Mouse (Mus musculus): ENCODE measurements at regions not wholly inside any gene's neighbourhood (a gene's known extent, or its start where the extent isn't known, plus 50 kb on each side); places are given as distances from the start of the nearest gene placed in this dataset.

DNA sequence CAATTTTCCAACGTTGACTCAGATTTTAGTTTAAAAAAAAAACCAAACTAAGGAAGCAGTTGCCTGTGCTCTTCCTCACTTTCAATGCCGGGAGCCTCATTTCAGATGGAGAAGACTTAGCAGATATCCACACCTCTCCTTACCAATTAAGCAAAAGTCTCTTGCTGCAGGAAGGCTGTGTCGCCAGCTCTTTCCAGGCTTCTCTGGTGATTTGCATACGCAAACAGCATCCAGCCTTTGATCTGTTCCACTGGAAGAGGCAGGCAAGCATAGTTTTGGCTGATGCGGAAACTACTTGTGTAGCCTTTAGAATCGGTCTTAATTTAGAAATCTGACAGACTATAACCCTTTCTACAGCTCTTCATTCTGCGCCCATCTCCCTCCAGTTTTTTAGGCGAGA, 108.5 kb downstream of the Cavin4 start:
- peak overlapping the region; percentile 81 for H3K27ac ChIP-seq
- no peak overlapping the region for H3K4me2 ChIP-seq
- no peaks in the 10 kb centered on the region for H3K36me3 ChIP-seq
- H3K4me1 ChIP-seq (replicated peaks): peaks cover 11% of the 10 kb centered on the region
- no peak overlapping the region for H3K9ac ChIP-seq
- no peak for ATAC-seq (ENCODE audit: low FRiP score)
- 66% methylated on average over 8 of the region's 8 CpGs for WGBS
- no peak overlapping the region for H3K4me3 ChIP-seq
- no peaks in the 10 kb centered on the region for H3K27me3 ChIP-seq
- no peaks in the 10 kb centered on the region for H3K9me3 ChIP-seq

DNA sequence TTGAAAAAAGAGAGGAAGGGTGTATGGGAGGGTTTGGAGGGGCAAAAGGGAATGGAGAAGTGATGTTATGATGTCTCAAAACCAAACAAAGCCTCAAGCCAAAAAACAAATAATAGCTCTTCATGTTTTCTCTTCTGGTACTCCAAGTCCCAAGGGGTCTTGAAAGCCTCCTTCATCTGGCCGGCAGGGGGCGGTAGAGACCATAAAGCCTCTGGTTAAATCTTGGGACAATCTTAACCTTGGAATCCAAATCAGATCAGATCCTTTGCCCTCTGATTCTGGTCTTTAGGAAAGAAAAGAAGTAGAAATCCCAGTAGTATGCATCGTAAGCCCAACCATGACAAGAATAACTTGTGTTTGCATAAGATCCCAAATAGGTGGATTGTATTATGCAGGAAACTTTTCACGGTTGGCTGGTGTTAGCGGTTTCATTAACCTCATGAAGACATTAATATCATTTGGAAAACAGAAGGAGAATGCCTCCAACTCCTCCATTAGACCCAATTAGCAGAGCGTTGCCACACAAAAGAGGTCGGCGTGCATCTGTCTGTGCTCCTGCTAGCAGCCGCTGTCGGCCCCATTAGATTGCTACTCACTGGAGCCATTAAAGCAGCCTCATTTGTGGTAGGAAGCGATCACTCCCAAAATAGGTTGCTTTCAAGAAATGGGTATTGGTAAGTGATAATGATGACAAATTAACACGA, 116.0 kb downstream of the Cavin4 start:
- Histone ChIP-seq H3K4me3 (no peak overlapping the region), H3K9ac (no peak overlapping the region), H3K4me1 (replicated peaks) (peaks cover 10% of the 10 kb centered on the region), H3K4me2 (0 out of 2 replicates have a peak overlapping the region, but pooled peaks have one; percentile 8), H3K36me3 (no peaks in the 10 kb centered on the region), H3K27me3 (no peaks in the 10 kb centered on the region), H3K27ac (peak overlapping the region; percentile 66), H3K9me3 (no peaks in the 10 kb centered on the region)
- ATAC-seq (ENCODE audit: low FRiP score): peak; percentile 81
- 42% methylated on average over 12 of the region's 12 CpGs for WGBS

DNA sequence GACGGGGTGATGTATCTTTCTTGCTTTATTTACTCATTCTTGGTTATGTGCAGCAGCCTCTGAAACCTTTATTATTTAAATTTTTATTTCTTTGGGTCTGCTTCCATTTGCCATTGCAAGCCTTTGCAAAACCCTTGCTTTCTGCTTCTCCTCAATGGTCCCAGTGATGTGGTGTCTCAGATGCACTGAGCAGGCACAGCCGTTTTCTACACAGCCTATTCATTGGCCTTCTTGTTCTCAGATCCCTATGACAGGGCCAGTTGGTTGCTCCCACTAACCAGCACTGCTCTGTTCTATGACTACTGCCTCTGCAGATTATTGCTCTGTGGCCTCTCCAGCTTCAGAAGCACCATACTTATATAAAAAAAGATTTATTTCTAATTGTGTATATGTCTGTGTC, 116.6 kb downstream of the Cavin4 start:
- WGBS: 67% methylated on average over 2 of the region's 2 CpGs
- H3K9me3 ChIP-seq: no peaks in the 10 kb centered on the region
- no peaks in the 10 kb centered on the region for H3K27me3 ChIP-seq
- H3K4me2 ChIP-seq: 0 out of 2 replicates have a peak overlapping the region, but pooled peaks have one; percentile 8
- peak; percentile 67 for ATAC-seq (ENCODE audit: low FRiP score)
- no peak overlapping the region for H3K9ac ChIP-seq
- H3K36me3 ChIP-seq: no peaks in the 10 kb centered on the region
- no peak overlapping the region for H3K4me3 ChIP-seq
- H3K27ac ChIP-seq: peak overlapping the region; percentile 66
- peaks cover 10% of the 10 kb centered on the region for H3K4me1 ChIP-seq (replicated peaks)

DNA sequence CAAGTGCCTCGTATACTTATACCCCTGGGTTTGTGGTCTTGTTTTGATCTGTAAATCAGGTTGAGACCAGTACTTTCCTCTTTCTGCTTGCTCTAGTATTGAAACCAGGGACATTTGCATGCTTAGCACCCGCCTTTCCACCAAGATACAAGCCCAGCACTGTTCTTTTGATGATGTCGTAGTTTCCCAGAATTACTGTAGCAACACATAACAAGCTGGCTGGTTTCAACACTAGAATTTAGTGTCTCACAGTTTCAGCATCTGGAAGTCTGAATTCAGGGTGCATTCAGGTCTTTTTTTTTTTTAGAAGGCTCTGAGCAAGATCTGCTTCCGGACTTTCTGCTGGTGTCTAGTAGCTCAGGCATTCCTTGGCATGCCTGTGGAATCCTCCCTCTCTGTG, 117.8 kb downstream of the Cavin4 start:
- Histone ChIP-seq H3K9ac (no peak overlapping the region), H3K36me3 (no peaks in the 10 kb centered on the region), H3K4me3 (no peak overlapping the region), H3K9me3 (no peaks in the 10 kb centered on the region), H3K4me1 (replicated peaks) (peaks cover 10% of the 10 kb centered on the region), H3K4me2 (no peak overlapping the region), H3K27me3 (no peaks in the 10 kb centered on the region), H3K27ac (no peak overlapping the region)
- no peak for ATAC-seq (ENCODE audit: low FRiP score)
- 81% methylated on average over 4 of the region's 4 CpGs for WGBS

DNA sequence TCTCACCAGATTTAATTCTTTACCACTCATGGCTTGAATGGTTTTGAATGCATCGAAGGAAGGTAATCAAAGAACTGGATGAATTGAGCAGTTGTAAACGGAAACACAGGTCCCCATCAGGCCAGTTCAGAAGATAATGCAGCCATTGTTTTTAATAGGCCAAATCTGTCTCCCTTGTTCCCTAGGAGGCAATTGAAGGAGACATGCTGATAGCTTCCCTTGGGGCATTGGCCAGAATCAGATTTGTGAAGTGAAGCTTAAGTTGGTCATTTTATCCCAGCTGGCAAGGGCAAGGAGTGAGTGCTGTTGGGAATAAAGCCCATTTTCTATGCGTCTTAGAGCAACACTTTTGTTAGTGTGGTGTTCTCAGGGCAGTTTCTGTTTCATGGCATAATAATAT, 119.4 kb downstream of the Cavin4 start:
- Histone ChIP-seq H3K36me3 (no peaks in the 10 kb centered on the region), H3K4me3 (no peak overlapping the region), H3K27me3 (no peaks in the 10 kb centered on the region), H3K4me1 (replicated peaks) (peaks cover 10% of the 10 kb centered on the region), H3K9ac (no peak overlapping the region), H3K27ac (peak overlapping the region; percentile 12; the same call in 1 of the 2 replicates), H3K4me2 (no peak overlapping the region), H3K9me3 (no peaks in the 10 kb centered on the region)
- 29% methylated on average over 3 of the region's 3 CpGs for WGBS
- ATAC-seq (ENCODE audit: low FRiP score): no peak

DNA sequence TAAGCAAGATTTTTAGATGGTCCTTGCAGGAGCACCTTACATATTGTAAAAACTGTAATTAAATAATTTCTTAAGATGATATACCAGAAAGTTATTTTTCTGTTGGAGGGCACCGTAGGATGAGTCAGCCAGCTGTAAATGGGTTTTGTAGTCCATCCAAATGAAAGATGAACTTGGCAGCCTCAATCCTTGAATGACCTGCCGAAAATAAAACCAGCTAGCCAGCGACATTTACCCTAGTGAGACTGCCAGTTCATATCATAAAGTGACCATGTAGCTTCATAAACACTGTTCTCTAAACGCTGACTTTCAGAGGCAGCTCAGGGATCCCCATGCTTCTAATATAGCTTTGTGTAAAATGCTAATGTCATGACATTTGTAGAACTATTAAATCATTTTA, 127.8 kb downstream of the Cavin4 start:
- H3K9me3 ChIP-seq: no peaks in the 10 kb centered on the region
- ATAC-seq (ENCODE audit: low FRiP score): no peak
- H3K9ac ChIP-seq: no peak overlapping the region
- no peaks in the 10 kb centered on the region for H3K27me3 ChIP-seq
- H3K4me3 ChIP-seq: no peak overlapping the region
- H3K4me1 ChIP-seq (replicated peaks): no peaks in the 10 kb centered on the region
- no peaks in the 10 kb centered on the region for H3K36me3 ChIP-seq
- 92% methylated on average over 4 of the region's 4 CpGs for WGBS
- H3K27ac ChIP-seq: no peak overlapping the region
- no peak overlapping the region for H3K4me2 ChIP-seq

DNA sequence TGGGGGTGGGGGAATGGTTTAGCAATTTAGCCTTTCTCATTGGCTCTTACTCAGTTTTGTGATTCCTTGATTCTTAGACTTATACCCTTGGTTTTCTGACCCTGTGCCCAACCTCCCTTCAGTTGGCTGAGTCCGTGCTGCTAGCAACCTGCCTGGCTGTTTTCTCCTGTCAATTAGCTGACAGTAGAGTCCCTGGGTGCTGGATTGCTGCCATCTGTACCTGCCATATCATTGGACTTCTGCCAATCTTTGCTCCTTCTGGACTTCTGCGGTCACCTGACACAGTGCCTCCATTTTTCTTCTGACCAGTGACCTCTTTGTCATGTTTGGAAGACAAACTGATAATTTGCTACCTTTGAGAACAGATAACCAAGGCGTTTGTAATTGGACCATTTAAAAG, 140.5 kb downstream of the Cavin4 start:
- Histone ChIP-seq H3K4me1 (replicated peaks) (peaks cover 9% of the 10 kb centered on the region), H3K9ac (no peak overlapping the region), H3K36me3 (no peaks in the 10 kb centered on the region), H3K27me3 (no peaks in the 10 kb centered on the region), H3K27ac (no peak overlapping the region), H3K9me3 (no peaks in the 10 kb centered on the region), H3K4me3 (no peak overlapping the region), H3K4me2 (no peak overlapping the region)
- WGBS: 57% methylated on average over 3 of the region's 3 CpGs
- no peak for ATAC-seq (ENCODE audit: low FRiP score)

DNA sequence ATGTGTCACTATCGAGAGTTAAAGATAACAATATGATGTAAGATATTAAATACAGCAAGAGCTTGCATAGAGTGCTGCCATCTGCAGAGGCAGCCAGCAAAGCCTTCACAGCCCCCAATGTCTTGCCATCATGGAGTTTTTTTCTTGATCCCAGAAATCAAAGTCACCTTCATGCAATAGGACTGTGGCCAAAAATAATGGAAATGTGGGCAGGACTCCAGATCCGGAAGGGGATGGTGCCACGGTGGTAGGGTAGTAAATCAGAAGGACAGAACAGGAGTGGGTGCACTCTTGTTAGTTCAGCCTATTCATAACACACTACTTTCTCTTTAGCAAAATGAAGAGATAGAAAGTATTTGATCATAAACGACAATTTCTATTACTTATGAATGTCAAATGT, 145.3 kb downstream of the Cavin4 start:
- no peak for ATAC-seq (ENCODE audit: low FRiP score)
- no peak overlapping the region for H3K27ac ChIP-seq
- no peak overlapping the region for H3K9ac ChIP-seq
- no peak overlapping the region for H3K4me3 ChIP-seq
- peaks cover 6% of the 10 kb centered on the region for H3K4me1 ChIP-seq (replicated peaks)
- no peak overlapping the region for H3K4me2 ChIP-seq
- no peaks in the 10 kb centered on the region for H3K9me3 ChIP-seq
- 90% methylated on average over 4 of the region's 4 CpGs for WGBS
- no peaks in the 10 kb centered on the region for H3K27me3 ChIP-seq
- no peaks in the 10 kb centered on the region for H3K36me3 ChIP-seq

DNA sequence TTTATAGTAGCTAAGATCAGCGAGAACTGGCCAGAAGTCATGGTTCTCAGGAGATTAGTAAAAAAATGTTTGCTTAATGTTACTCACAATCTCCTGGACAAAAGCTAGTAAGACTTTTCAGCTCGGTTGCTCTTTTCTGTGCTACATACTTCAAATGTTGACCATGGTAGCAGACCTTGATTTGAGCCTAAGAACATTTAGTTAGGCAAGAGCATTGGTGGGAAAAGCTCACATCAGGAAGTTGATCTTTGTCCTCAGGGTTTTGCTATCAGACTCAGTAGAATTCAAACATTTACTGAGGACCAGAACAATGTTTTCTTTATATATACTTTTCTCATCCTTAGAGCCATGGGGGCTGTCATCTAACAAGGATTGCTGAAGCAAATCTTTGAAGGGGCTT, 170.4 kb downstream of the Cavin4 start:
- WGBS: 87% methylated on average over 2 of the region's 2 CpGs
- no peaks in the 10 kb centered on the region for H3K4me1 ChIP-seq (replicated peaks)
- no peaks in the 10 kb centered on the region for H3K27me3 ChIP-seq
- H3K27ac ChIP-seq: no peak overlapping the region
- H3K9me3 ChIP-seq: no peaks in the 10 kb centered on the region
- H3K36me3 ChIP-seq: no peaks in the 10 kb centered on the region
- H3K4me2 ChIP-seq: no peak overlapping the region
- H3K9ac ChIP-seq: no peak overlapping the region
- no peak overlapping the region for H3K4me3 ChIP-seq
- ATAC-seq (ENCODE audit: low FRiP score): no peak

DNA sequence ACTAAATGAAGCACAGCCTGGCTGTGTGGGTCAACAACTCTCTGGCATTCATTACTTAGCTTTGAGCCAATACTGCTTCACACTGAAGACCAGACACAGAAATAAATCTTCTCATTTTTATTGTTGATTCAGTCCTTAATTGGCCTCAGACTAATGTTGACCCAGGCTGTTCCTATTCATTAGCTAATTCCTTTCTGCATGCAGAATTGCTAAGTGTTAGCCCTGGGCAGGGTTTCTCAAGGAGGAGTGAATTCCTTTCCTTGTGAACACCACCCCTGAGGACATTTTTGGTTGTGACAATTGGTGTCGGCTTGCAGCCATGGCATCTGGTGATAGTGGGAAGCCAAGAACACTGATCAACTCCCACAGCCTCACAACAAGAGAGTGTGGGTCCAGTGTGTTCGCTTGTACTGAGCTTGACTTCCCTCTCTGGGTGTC, 179.5 kb downstream of the Cavin4 start:
- H3K9me3 ChIP-seq: no peaks in the 10 kb centered on the region
- ATAC-seq (ENCODE audit: low FRiP score): no peak; the same call in 1 of the 2 replicates
- H3K4me2 ChIP-seq: no peak overlapping the region
- no peak overlapping the region for H3K9ac ChIP-seq
- H3K4me3 ChIP-seq: no peak overlapping the region
- no peak overlapping the region for H3K27ac ChIP-seq
- no peaks in the 10 kb centered on the region for H3K4me1 ChIP-seq (replicated peaks)
- H3K36me3 ChIP-seq: no peaks in the 10 kb centered on the region
- WGBS: 60% methylated on average over 2 of the region's 2 CpGs
- H3K27me3 ChIP-seq: no peaks in the 10 kb centered on the region

DNA sequence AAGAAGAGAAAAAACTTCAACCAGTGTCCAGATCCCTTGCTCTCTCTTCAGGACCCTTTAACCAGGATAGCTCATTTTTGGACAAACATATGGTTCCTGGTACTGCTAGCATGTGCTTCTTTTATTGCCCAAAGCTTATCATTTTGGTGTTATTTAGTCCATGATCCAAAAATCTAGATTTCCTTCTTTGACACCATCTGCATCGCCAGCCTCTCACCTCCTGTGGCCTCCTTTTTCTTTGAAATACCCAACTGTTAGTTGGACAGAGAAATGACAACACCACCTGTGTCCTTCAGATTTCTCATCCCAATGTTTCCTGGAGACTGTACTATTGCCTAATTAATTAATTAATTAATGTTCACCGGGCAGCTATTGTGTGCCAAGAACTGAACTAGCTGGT, 188.0 kb upstream of the Plppr1 start:
- Histone ChIP-seq H3K27ac (no peak overlapping the region), H3K4me3 (no peak overlapping the region), H3K9me3 (no peaks in the 10 kb centered on the region), H3K4me1 (replicated peaks) (no peaks in the 10 kb centered on the region), H3K9ac (no peak overlapping the region), H3K36me3 (no peaks in the 10 kb centered on the region), H3K27me3 (no peaks in the 10 kb centered on the region), H3K4me2 (no peak overlapping the region)
- WGBS: 86% methylated on average over 2 of the region's 2 CpGs
- no peak for ATAC-seq (ENCODE audit: low FRiP score)

DNA sequence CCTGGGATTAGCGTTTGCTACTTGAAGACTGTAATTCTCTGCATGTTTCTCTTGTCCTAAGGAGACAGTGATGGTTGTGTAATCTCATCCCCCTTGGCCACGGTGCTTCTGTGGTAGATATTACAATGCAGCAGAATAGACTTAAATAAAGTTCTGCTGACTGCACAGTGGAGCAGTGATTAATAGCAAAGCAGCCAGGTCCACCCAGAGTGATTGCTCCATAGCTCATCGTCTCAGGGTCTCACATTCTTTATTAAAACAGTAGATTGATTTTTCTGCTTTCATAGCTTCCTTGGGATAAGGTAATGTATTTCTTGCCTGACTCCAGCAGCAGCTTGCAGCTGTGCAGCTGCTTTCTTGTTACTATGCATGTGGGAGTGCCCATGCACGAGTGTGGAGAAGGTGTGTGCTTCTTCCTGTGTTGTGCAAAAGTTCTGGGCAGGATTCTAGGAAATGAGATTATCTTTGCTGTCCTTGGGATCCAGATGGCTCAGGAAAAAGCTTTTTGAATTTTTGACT, 169.9 kb upstream of the Plppr1 start:
- no peaks in the 10 kb centered on the region for H3K9me3 ChIP-seq
- no peak overlapping the region for H3K4me2 ChIP-seq
- 0 out of 2 replicates have a peak overlapping the region, but pooled peaks have one; percentile 18 for H3K27ac ChIP-seq
- no peak for ATAC-seq (ENCODE audit: low FRiP score)
- no peaks in the 10 kb centered on the region for H3K27me3 ChIP-seq
- 69% methylated on average over 4 of the region's 4 CpGs for WGBS
- H3K4me3 ChIP-seq: no peak overlapping the region
- no peak overlapping the region for H3K9ac ChIP-seq
- peaks cover 7% of the 10 kb centered on the region for H3K4me1 ChIP-seq (replicated peaks)
- no peaks in the 10 kb centered on the region for H3K36me3 ChIP-seq

DNA sequence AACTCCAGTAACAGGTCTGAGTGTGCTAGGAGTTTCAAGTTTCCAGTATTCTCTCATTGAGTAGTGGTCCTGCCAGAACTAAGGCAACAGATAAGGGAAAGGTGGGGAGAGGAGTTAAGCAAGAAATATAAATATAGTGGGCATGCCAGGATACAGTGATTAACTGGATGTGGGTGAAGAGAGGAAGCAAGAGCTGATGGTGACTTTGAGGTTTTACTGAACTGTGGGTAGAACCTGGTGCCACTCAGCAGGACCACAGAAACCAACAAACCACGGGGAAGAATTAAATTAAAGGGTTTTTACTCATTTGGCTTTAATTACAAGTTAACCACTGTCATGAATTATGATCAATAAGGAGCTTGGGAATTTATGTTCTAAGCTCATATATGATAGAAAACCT, 154.5 kb upstream of the Plppr1 start:
- ATAC-seq (ENCODE audit: low FRiP score): no peak
- Histone ChIP-seq H3K9me3 (no peaks in the 10 kb centered on the region), H3K4me3 (no peak overlapping the region), H3K4me2 (no peak overlapping the region), H3K9ac (no peak overlapping the region), H3K36me3 (no peaks in the 10 kb centered on the region), H3K27me3 (no peaks in the 10 kb centered on the region), H3K4me1 (replicated peaks) (no peaks in the 10 kb centered on the region), H3K27ac (no peak overlapping the region)
- 88% methylated on average over 1 of the region's 1 CpGs for WGBS

Measured in hindbrain, embryonic 13.5 days (tissue).